Mouse (Mus musculus) lung, embryonic 15.5 days (tissue): ENCODE data around the gene D17Wsu92e. TPM values are rescaled to one million over a fixed set of nuclear protein-coding genes. Genes with fewer than 3 reads are reported as not detected.
A peak's percentile ranks its signal among the peaks of the same experiment; 100 is the strongest.

Experiments
- ATAC-seq: fragments of 200-750 bp; cut with Nextera tagmentation; 2 replicates; pipeline ENCODE4 v1.8.0; 2017; ENCODE audit warnings: moderate number of reproducible peaks, borderline replicate concordance; ENCODE audit not compliant: low FRiP score, low TSS enrichment; ENCODE audit errors: extremely low read depth
- H3K27ac ChIP-seq: fragments of 300-500 bp; sonication (generic); 2 replicates; pipeline ENCODE4 v1.5.1; 2015; ENCODE audit warnings: moderate library complexity, mild to moderate bottlenecking, inconsistent platforms
- H3K27me3 ChIP-seq: fragments of 300-500 bp; sonication (generic); 2 replicates; pipeline ENCODE4 v1.6.1; 2015; ENCODE audit warnings: inconsistent platforms
- H3K36me3 ChIP-seq: fragments of 300-500 bp; sonication (generic); 2 replicates; pipeline ENCODE4 v1.6.1; 2015; ENCODE audit warnings: inconsistent platforms
- H3K4me1 ChIP-seq: fragments of 300-500 bp; sonication (generic); 2 replicates; pipeline ENCODE4 v1.6.1; 2015; ENCODE audit warnings: inconsistent platforms
- H3K4me2 ChIP-seq: fragments of 300-500 bp; sonication (generic); 2 replicates; pipeline ENCODE4 v1.6.1; 2015; ENCODE audit warnings: inconsistent platforms, mild to moderate bottlenecking, moderate library complexity
- H3K4me3 ChIP-seq: fragments of 300-500 bp; sonication (generic); 2 replicates; pipeline ENCODE4 v1.5.1; 2015; ENCODE audit warnings: mild to moderate bottlenecking, inconsistent platforms
- H3K9ac ChIP-seq: fragments of 300-500 bp; sonication (generic); 2 replicates; pipeline ENCODE4 v1.6.1; 2015; ENCODE audit warnings: inconsistent platforms
- H3K9me3 ChIP-seq: fragments of 300-500 bp; sonication (generic); 2 replicates; pipeline ENCODE4 v1.6.1; 2016; ENCODE audit warnings: inconsistent platforms
- WGBS: fragments of 180-500 bp; shearing (Covaris S2); methylation state at CpG from one replicate; pipeline ENCODE4 v1.1.7; 2015; 5-methylcytosine and 5-hydroxymethylcytosine counted together
- polyA plus RNA-seq: library from polyadenylated mRNA; unstranded; fragments of >200 nt; fragmentation: Nextera tagmentation; extraction: Ambion mirVana; gene quantifications from 2 replicates; pipeline ENCODE4 v1.2.1, GENCODE M21; 2015

D17Wsu92e gene
- polyA plus RNA-seq, 1 experiment from 2014 or later = 16.8 TPM

GRCm38 (mm10) chr17:27760169-27760568 lies 60.3 kb downstream of the D17Wsu92e start:
- Histone ChIP-seq H3K4me3 (no peak overlapping the region), H3K9ac (no peak overlapping the region), H3K4me1 (no peaks in the 10 kb centered on the region), H3K9me3 (no peaks in the 10 kb centered on the region), H3K4me2 (no peak overlapping the region), H3K27me3 (no peaks in the 10 kb centered on the region), H3K36me3 (peaks cover 8% of the 10 kb centered on the region), H3K27ac (no peak overlapping the region)
- 65% methylated on average over 6 of the region's 6 CpGs for WGBS
- no peak for ATAC-seq

DNA sequence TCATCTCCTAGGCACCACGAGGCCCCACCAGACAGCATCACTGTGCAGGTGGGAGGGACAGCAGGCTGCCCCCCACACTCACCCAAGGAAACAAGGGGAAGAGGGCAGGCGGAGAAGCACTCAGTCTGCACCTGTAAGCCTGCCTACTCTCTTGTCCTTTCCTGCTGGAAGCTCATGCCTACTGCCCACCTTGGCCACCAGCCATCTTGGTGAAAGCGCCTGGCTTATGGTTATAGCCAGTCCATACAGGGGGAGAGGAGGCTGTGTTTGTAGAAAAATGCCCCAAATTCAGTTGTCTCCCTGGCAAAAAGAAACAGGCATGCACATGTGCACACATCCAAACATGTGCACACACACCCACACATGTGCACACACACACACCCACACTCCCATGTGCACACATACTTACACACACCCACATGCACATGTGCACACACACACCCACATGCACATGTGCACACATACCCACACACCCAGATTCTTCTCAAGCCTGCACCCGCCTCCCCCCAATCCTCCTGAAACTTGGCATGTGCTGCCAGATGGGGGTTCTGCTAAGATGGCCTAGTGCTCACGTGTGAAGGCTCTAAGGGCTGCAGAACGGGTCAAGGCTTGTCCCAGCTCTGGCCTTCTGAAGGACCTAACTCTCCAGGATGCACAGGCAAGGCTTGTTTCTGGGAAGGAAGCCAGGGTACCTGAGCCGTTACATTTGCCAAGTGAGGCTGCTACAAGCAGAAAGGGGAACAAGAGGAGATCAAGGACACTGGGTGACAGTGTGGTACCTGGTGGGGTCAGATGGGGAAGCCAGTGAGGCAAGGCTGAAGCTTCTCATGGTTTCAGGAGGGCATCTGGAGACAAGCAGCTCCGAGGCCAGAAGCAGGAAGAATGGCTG lies 68.9 kb downstream of the D17Wsu92e start:
- no peaks in the 10 kb centered on the region for H3K4me1 ChIP-seq
- 87% methylated on average over 8 of the region's 8 CpGs for WGBS
- H3K9me3 ChIP-seq = no peaks in the 10 kb centered on the region
- H3K27ac ChIP-seq = no peak overlapping the region
- no peak for ATAC-seq
- H3K27me3 ChIP-seq = no peaks in the 10 kb centered on the region
- no peak overlapping the region for H3K9ac ChIP-seq
- H3K4me2 ChIP-seq = no peak overlapping the region
- no peak overlapping the region for H3K4me3 ChIP-seq
- H3K36me3 ChIP-seq = 0 out of 2 replicates have a peak, but pooled peaks cover 9% of the 10 kb centered on the region

- no peak for ATAC-seq
- WGBS = 86% methylated on average over 6 of the region's 6 CpGs
- H3K4me2 ChIP-seq = no peak overlapping the region
- 0 out of 2 replicates have a peak, but pooled peaks cover 9% of the 10 kb centered on the region for H3K36me3 ChIP-seq
- H3K27ac ChIP-seq = no peak overlapping the region
- H3K4me1 ChIP-seq = no peaks in the 10 kb centered on the region
- no peak overlapping the region for H3K4me3 ChIP-seq
- H3K9ac ChIP-seq = no peak overlapping the region
- no peaks in the 10 kb centered on the region for H3K27me3 ChIP-seq
- no peaks in the 10 kb centered on the region for H3K9me3 ChIP-seq
Observed at GRCm38 (mm10) chr17:27750451-27750942, 70.0 kb downstream of the D17Wsu92e start.

GRCm38 (mm10) chr17:27748123-27748522 lies 72.3 kb downstream of the D17Wsu92e start:
- Histone ChIP-seq H3K4me3 (no peak overlapping the region), H3K9ac (no peak overlapping the region), H3K27ac (no peak overlapping the region), H3K36me3 (0 out of 2 replicates have a peak, but pooled peaks cover 5% of the 10 kb centered on the region), H3K9me3 (no peaks in the 10 kb centered on the region), H3K27me3 (no peaks in the 10 kb centered on the region), H3K4me2 (no peak overlapping the region), H3K4me1 (no peaks in the 10 kb centered on the region)
- ATAC-seq = no peak
- WGBS = 88% methylated on average over 2 of the region's 2 CpGs

- ATAC-seq = no peak
- Histone ChIP-seq H3K4me1 (no peaks in the 10 kb centered on the region), H3K4me3 (no peak overlapping the region), H3K36me3 (no peaks in the 10 kb centered on the region), H3K9ac (no peak overlapping the region), H3K4me2 (no peak overlapping the region), H3K27me3 (no peaks in the 10 kb centered on the region), H3K27ac (no peak overlapping the region), H3K9me3 (no peaks in the 10 kb centered on the region)
- WGBS = 44% methylated on average over 4 of the region's 4 CpGs
Observed at GRCm38 (mm10) chr17:27746446-27746845, 74.0 kb downstream of the D17Wsu92e start.

DNA sequence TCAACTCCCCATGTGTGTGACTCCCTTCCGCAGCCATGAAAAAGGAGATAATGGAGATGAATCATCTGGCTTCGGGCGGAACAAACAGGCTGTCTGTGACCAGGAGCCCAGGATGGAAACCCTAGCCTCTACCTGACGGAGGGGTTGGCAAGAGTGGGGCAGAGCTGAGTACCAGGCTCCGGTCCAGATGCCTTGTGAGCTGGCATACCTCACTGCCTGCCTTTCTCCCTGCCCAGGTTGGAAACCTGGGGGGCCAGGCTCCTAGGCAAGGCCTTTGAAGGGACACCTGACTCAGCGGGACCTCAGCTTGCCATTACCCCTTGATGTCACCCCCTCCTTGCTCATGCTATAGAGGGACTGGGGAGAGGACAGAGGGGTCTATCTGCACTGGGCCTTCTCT lies 79.5 kb downstream of the D17Wsu92e start:
- no peak for ATAC-seq
- H3K27ac ChIP-seq = no peak overlapping the region
- no peak overlapping the region for H3K9ac ChIP-seq
- H3K4me2 ChIP-seq = no peak overlapping the region
- no peak overlapping the region for H3K4me3 ChIP-seq
- no peaks in the 10 kb centered on the region for H3K9me3 ChIP-seq
- H3K27me3 ChIP-seq = no peaks in the 10 kb centered on the region
- 81% methylated on average over 6 of the region's 6 CpGs for WGBS
- H3K4me1 ChIP-seq = no peaks in the 10 kb centered on the region
- H3K36me3 ChIP-seq = no peaks in the 10 kb centered on the region

GRCm38 (mm10) chr17:27734344-27735073 lies 85.9 kb downstream of the D17Wsu92e start:
- Histone ChIP-seq H3K9ac (no peak overlapping the region), H3K4me1 (no peaks in the 10 kb centered on the region), H3K4me3 (no peak overlapping the region), H3K36me3 (no peaks in the 10 kb centered on the region), H3K27ac (no peak overlapping the region), H3K9me3 (no peaks in the 10 kb centered on the region), H3K4me2 (no peak overlapping the region), H3K27me3 (no peaks in the 10 kb centered on the region)
- no peak for ATAC-seq
- 15% methylated on average over 13 of the region's 13 CpGs for WGBS

DNA sequence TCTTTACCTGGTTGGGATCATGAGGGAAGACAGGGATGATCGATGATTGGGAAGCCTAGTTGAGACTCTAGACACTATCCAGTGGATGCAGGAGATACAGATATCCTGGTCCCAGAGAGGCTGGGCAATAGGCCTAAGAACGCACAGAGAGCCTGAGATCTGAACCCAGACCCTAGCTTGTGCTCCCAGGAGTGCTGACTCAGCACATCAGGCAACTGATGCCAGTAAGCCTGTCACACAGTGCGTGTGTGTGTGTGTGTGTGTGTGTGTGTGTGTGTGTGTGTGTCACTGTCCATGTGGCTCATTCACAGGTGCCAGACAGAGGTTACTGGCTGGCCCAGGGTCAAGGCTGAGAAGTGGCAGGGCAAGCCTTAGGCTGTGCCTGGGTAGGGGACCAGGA lies 87.8 kb downstream of the D17Wsu92e start:
- 80% methylated on average over 3 of the region's 3 CpGs for WGBS
- Histone ChIP-seq H3K27ac (no peak overlapping the region), H3K36me3 (no peaks in the 10 kb centered on the region), H3K27me3 (no peaks in the 10 kb centered on the region), H3K4me3 (no peak overlapping the region), H3K9me3 (no peaks in the 10 kb centered on the region), H3K4me2 (no peak overlapping the region), H3K4me1 (peaks cover 7% of the 10 kb centered on the region), H3K9ac (no peak overlapping the region)
- ATAC-seq = no peak

DNA sequence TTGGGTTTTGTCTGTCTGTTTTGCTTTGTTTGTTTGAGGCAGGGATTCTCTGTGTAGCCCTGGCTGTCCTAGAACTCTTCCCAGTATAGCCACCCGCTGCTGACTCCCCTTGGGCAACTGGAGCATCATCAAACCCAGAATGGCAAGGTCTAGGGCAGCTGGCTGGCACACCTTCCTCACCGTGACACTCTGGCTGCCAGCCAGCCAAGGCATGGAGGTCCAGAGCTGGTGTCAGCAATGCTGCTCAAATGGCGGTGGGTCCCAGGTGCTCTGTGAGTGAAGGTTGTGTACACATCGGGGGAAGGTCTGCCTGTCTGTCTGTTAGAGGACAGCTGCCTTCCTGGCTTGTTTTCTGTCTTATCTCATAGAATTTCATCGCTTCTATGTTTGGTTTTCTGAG lies 88.3 kb downstream of the D17Wsu92e start:
- Histone ChIP-seq H3K4me1 (peaks cover 7% of the 10 kb centered on the region), H3K27me3 (no peaks in the 10 kb centered on the region), H3K4me3 (no peak overlapping the region), H3K9me3 (no peaks in the 10 kb centered on the region), H3K4me2 (no peak overlapping the region), H3K27ac (no peak overlapping the region), H3K9ac (no peak overlapping the region), H3K36me3 (no peaks in the 10 kb centered on the region)
- ATAC-seq = no peak
- 41% methylated on average over 5 of the region's 5 CpGs for WGBS

- Histone ChIP-seq H3K27me3 (no peaks in the 10 kb centered on the region), H3K36me3 (no peaks in the 10 kb centered on the region), H3K4me2 (peak within 1 kb of the TSS; percentile 26), H3K4me3 (peak within 1 kb of the TSS; percentile 7; the same call in 1 of the 2 replicates), H3K27ac (no peak within 1 kb of the TSS), H3K9me3 (no peaks in the 10 kb centered on the region), H3K9ac (no peak within 1 kb of the TSS), H3K4me1 (peaks cover 25% of the 10 kb centered on the region)
- ATAC-seq = no peak
- 45% methylated on average over 10 of the region's 10 CpGs for WGBS
Observed at GRCm38 (mm10) chr17:27728770-27729169, 91.7 kb downstream of the D17Wsu92e start, which contains the start of gene Spdef. Spdef (minus strand) TSS chr17:27728955.

DNA sequence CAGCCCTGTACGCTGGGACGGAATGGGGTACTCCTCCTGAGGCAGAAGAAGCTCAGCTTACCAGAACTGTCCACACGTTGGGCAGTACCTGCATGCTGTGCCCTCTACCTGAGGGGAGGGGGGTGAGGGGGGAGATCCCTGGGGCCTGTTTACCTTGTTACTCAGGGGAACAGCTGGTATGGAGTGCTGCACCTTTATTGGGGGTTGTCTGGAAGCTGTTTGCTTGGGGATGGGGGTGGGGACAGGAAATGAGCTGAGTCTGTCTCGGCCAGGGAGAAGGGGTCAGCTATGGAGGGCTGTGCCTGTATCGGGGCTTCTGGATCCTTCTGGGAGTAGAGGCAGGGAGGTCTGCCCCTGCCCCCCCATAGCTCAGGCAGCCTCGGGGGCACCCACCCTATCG lies 93.9 kb downstream of the D17Wsu92e start:
- Histone ChIP-seq H3K9me3 (no peaks in the 10 kb centered on the region), H3K4me1 (peaks cover 25% of the 10 kb centered on the region), H3K9ac (no peak overlapping the region), H3K36me3 (no peaks in the 10 kb centered on the region), H3K27me3 (no peaks in the 10 kb centered on the region), H3K4me2 (no peak overlapping the region), H3K4me3 (no peak overlapping the region), H3K27ac (no peak overlapping the region)
- 29% methylated on average over 7 of the region's 7 CpGs for WGBS
- ATAC-seq = no peak

DNA sequence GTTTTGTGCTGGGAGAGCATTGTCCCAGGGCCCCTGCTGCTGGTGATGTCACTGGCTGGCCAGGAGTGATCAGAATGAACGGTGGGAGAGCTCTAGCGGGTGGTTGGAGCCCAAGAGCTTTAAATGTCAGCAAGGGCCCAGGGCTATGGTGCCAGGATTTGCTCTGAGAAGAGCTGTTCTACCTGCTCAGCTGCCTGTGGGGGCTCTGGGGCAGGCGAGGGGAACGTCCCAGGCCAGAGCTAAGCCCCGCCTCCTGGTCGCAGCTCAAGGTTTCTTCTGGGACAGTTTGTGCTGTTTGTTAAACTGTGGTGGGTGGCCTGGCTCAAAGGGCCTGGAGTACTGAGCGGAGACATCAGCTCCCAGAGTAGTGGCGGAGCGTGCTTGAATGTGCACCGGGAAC lies 95.0 kb downstream of the D17Wsu92e start:
- Histone ChIP-seq H3K4me2 (no peak overlapping the region), H3K27me3 (no peaks in the 10 kb centered on the region), H3K27ac (no peak overlapping the region), H3K36me3 (no peaks in the 10 kb centered on the region), H3K4me1 (peaks cover 25% of the 10 kb centered on the region), H3K9ac (no peak overlapping the region), H3K4me3 (no peak overlapping the region), H3K9me3 (no peaks in the 10 kb centered on the region)
- 15% methylated on average over 10 of the region's 10 CpGs for WGBS
- ATAC-seq = peak; percentile 43; the same call in 1 of the 2 replicates
